Comparison of ENCODE assay signal across 26 mouse cellular contexts in genomic region chr5:128405071-128405470, GRCm38 (mm10). TPM values are rescaled to one million over a fixed set of nuclear protein-coding genes. Genes with fewer than 3 reads are reported as not detected.
A peak's percentile ranks its signal among the peaks of the same experiment; 100 is the strongest.
DNase-seq lines count a peak whose midpoint lies in the region; ATAC-seq and TF ChIP-seq lines count a peak whose summit lies in the region.
"Had no signal": no experiment of that assay in that cellular context is flagged by ENCODE, and none has a peak within 500 bp of the region (broad histone marks: within the 10 kb centered on the region; RNA-seq: fewer than 3 reads in every experiment).

No protein-coding gene starts in this region.

- intact Hi-C loops in left cerebral cortex, adult 2 months (cut with DNase I), result no loop called here

- TF ChIP-seq EP300 in stomach, postnatal 0 days (optimal IDR thresholded peaks at IDR 0.05), result no peak

- H3K36me3 ChIP-seq in midbrain, embryonic 11.5 days (ENCODE audit: control insufficient read depth, insufficient read depth, low read length), result no peaks in the 10 kb centered on the region
- H3K36me3 ChIP-seq in midbrain, embryonic 10.5 days, result no peaks in the 10 kb centered on the region
- H3K36me3 ChIP-seq in stomach, postnatal 0 days (ENCODE audit: control insufficient read depth, insufficient read depth, low read length), result no peaks in the 10 kb centered on the region
- H3K36me3 ChIP-seq: embryonic facial prominence, embryonic 13.5 days; embryonic facial prominence, embryonic 15.5 days; forebrain, embryonic 10.5 days; forebrain, embryonic 12.5 days; G1E had no signal

- 94% methylated on average over 8 of the region's 8 CpGs for WGBS in midbrain, embryonic 11.5 days
- 93% methylated on average over 8 of the region's 8 CpGs for WGBS in midbrain, embryonic 10.5 days
- 87% methylated on average over 8 of the region's 8 CpGs for WGBS in stomach, postnatal 0 days

- no peaks in the 10 kb centered on the region for H3K4me1 ChIP-seq in midbrain, embryonic 11.5 days (ENCODE audit: control insufficient read depth, insufficient read depth, low read length)
- H3K4me1 ChIP-seq in midbrain, embryonic 10.5 days, result no peaks in the 10 kb centered on the region
- H3K4me1 ChIP-seq in stomach, postnatal 0 days (replicated peaks; ENCODE audit: control insufficient read depth, insufficient read depth), result no peaks in the 10 kb centered on the region
- H3K4me1 ChIP-seq: embryonic facial prominence, embryonic 13.5 days; embryonic facial prominence, embryonic 15.5 days; forebrain, embryonic 10.5 days; forebrain, embryonic 12.5 days had no signal

- no peak overlapping the region for H3K9ac ChIP-seq in midbrain, embryonic 11.5 days (ENCODE audit: low read length)
- no peak overlapping the region for H3K9ac ChIP-seq in stomach, postnatal 0 days (ENCODE audit: low read length)
- H3K9ac ChIP-seq: embryonic facial prominence, embryonic 13.5 days; embryonic facial prominence, embryonic 15.5 days; forebrain, embryonic 12.5 days had no signal

- peak; percentile 68 for DNase-seq in midbrain, embryonic 11.5 days (ENCODE audit: low spot score, missing footprints)
- DNase-seq in midbrain, embryonic 10.5 days (ENCODE audit: low spot score), result no peak
- peak; percentile 80 for DNase-seq in R1 (ENCODE audit: low read depth, low spot score)
- DNase-seq in left cerebral cortex, adult 2 months (ENCODE audit: extremely low spot score in 1 of 2, low spot score in 2 of 2), result no peak
- DNase-seq in stomach, postnatal 0 days (ENCODE audit: low spot score), result no peak
- DNase-seq: adrenal gland, adult 8-10 months; adrenal gland, postnatal 14 days; adrenal gland, postnatal 36 days; B cell, adult 2 months; cerebellum, adult 11-12 months; cerebellum, adult 2 months; cerebellum, adult 9-10 months; cerebellum, postnatal 10 days; cerebellum, postnatal 25 days had no signal

- TF ChIP-seq CTCF in left cerebral cortex, adult 2 months (IDR thresholded peaks at IDR 0.05), result no peak
- no peak for TF ChIP-seq CTCF in stomach, postnatal 0 days (IDR thresholded peaks at IDR 0.05; ENCODE audit: low read depth)

- no peak for ATAC-seq in midbrain, embryonic 11.5 days (ENCODE audit: low FRiP score)
- ATAC-seq in stomach, postnatal 0 days (ENCODE audit: low FRiP score, low TSS enrichment), result no peak
- ATAC-seq: activated CD4-positive, CD25-positive, alpha-beta regulatory T cell, adult 4 months; CD4-positive, CD25-positive, alpha-beta regulatory T cell, adult 4 months; forebrain, embryonic 14.5 days; forebrain, embryonic 16.5 days; Patski had no signal

- peaks cover 4% of the 10 kb centered on the region; the same call in 1 of the 2 replicates for H3K9me3 ChIP-seq in midbrain, embryonic 11.5 days (ENCODE audit: control insufficient read depth, low read length)
- H3K9me3 ChIP-seq in midbrain, embryonic 10.5 days (replicated peaks), result peaks cover 11% of the 10 kb centered on the region
- no peaks in the 10 kb centered on the region for H3K9me3 ChIP-seq in stomach, postnatal 0 days (ENCODE audit: control insufficient read depth, low read length)
- H3K9me3 ChIP-seq: embryonic facial prominence, embryonic 15.5 days had no signal

- H3K4me2 ChIP-seq in midbrain, embryonic 11.5 days, result no peak overlapping the region
- no peak overlapping the region for H3K4me2 ChIP-seq in stomach, postnatal 0 days (replicated peaks; ENCODE audit: low read depth)
- H3K4me2 ChIP-seq: embryonic facial prominence, embryonic 13.5 days; embryonic facial prominence, embryonic 15.5 days; forebrain, embryonic 12.5 days had no signal

- H3K27ac ChIP-seq in midbrain, embryonic 11.5 days (ENCODE audit: low read depth, low read length), result no peak overlapping the region
- H3K27ac ChIP-seq in midbrain, embryonic 10.5 days (replicated peaks), result no peak overlapping the region
- H3K27ac ChIP-seq in left cerebral cortex, adult 2 months, result no peak overlapping the region
- H3K27ac ChIP-seq in stomach, postnatal 0 days (replicated peaks), result no peak overlapping the region
- H3K27ac ChIP-seq: embryonic facial prominence, embryonic 13.5 days; embryonic facial prominence, embryonic 15.5 days; forebrain, embryonic 10.5 days; forebrain, embryonic 12.5 days had no signal

- no peaks in the 10 kb centered on the region for H3K27me3 ChIP-seq in midbrain, embryonic 11.5 days (ENCODE audit: control insufficient read depth, insufficient read depth, low read length)
- H3K27me3 ChIP-seq in midbrain, embryonic 10.5 days (ENCODE audit: low read depth, poor library complexity, severe bottlenecking), result no peaks in the 10 kb centered on the region
- H3K27me3 ChIP-seq in stomach, postnatal 0 days (ENCODE audit: control insufficient read depth, insufficient read depth, low read length), result no peaks in the 10 kb centered on the region
- H3K27me3 ChIP-seq: CH12.LX; embryonic facial prominence, embryonic 13.5 days; embryonic facial prominence, embryonic 15.5 days; forebrain, embryonic 12.5 days; Patski had no signal

- no peak overlapping the region for H3K4me3 ChIP-seq in midbrain, embryonic 11.5 days (ENCODE audit: low read depth, low read length)
- no peak overlapping the region for H3K4me3 ChIP-seq in midbrain, embryonic 10.5 days
- H3K4me3 ChIP-seq in left cerebral cortex, adult 2 months, result no peak overlapping the region
- no peak overlapping the region for H3K4me3 ChIP-seq in stomach, postnatal 0 days (ENCODE audit: low read depth, low read length)
- H3K4me3 ChIP-seq: embryonic facial prominence, embryonic 13.5 days; embryonic facial prominence, embryonic 15.5 days; erythroblast, embryonic 14.5 days; forebrain, embryonic 10.5 days; forebrain, embryonic 12.5 days had no signal

RNA-seq across cellular contexts. Expression of gene Tmem132d, which starts 27.8 kb away (rescaled TPM):
- polyA plus RNA-seq in midbrain, embryonic 11.5 days (2014; fragmentation: Nextera tagmentation; extraction: Ambion mirVana), result 0.23 and 0.36 TPM in 2 replicates
- polyA plus RNA-seq in midbrain, embryonic 10.5 days (2016; fragmentation: Nextera tagmentation; extraction: Ambion mirVana), result 0.28 and 0.37 TPM in 2 replicates
- 10 to 100 TPM; 57.7 to 59.9 TPM for total RNA-seq in left cerebral cortex, adult 2 months (2021)
- 0.16 and 0.23 TPM in 2 replicates for polyA plus RNA-seq in stomach, postnatal 0 days (2015; fragmentation: Nextera tagmentation; extraction: Ambion mirVana)
- total RNA-seq: adrenal gland, postnatal 14 days; CH12.LX had no signal
- polyA plus RNA-seq: activated CD4-positive, CD25-positive, alpha-beta regulatory T cell, adult 4 months; CD4-positive, CD25-positive, alpha-beta regulatory T cell, adult 4 months; erythroblast, embryonic 14.5 days; G1E; Patski had no signal

Comparison
In these comparisons a context has a peak if more than half of its experiments do, and no peak if none do; other contexts are left out.
1. DNase-seq: peak in midbrain, embryonic 11.5 days (single experiment) and R1 (single experiment); none in midbrain, embryonic 10.5 days (single experiment), left cerebral cortex, adult 2 months (0 of 2) and stomach, postnatal 0 days (single experiment).